Mouse (Mus musculus) kidney, adult 2 months (tissue): ENCODE data around the gene Lrrc59.

Source experiments
- CTCF ChIP-seq: fragments of 200-500 bp; conservative IDR thresholded peaks from 2 replicates; pipeline ENCODE4 v1.5.1; 2011; ENCODE audit warnings: low read depth, mild to moderate bottlenecking, control low read depth, low read length, moderate library complexity, mixed read lengths; ENCODE audit not compliant: insufficient read depth, insufficient read length
- POLR2A ChIP-seq: fragments of 200-500 bp; IDR thresholded peaks from one replicate; pipeline ENCODE4 v1.6.1; 2011; ENCODE audit warnings: low read depth, low read length, control low read depth

GRCm38 (mm10) chr11:94646457-94646856 lies 16.9 kb downstream of the Lrrc59 start:
- no peak for TF ChIP-seq POLR2A
- TF ChIP-seq CTCF: no peak
